Mouse (Mus musculus): ENCODE measurements around the gene Ephb4.

DNA sequence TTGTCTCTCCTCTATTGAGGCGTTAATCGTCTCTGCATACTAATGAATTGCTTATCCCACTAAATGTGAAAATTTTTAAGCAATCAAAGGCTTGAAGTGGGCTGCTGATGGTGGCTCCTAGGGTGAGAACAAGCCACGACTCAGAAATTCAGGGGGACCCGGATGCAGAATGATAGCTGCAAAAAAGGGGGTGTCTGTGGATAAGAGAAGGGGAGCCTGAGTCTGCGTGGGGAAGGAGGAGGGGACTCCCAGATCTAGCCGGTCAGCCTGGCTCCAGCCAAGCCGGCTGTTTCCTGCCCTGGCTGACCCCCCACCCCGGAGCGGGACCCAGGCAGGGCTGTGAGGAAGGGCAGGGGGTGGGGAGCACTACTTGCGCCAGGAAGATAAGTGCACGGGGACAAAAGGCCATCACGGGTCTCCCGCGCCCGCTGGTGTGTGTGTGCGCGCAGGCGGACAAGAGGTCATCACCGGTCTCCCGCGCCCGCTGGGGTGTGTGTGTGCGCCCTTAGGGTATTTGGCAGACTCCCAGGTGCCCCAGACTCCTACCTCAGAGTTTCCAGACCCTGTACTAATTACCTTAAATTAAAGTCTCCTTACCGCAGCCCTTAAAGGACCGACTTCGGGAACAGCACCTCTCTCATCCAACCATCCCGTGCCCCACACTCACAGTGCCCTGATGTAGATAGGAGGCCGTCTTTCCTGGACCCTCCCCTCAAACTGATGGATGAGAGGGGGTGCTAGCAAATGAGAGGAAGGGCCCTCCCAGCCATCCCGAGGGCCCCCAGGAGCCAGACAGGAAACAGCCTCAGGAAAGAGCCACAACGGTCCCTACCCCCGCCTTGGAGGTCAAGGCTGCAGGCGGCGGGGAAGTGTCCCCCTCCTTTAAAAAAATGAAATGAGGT lies 1.2 kb upstream of the Ephb4 start:
- TF ChIP-seq MAX (IDR thresholded peaks at IDR 0.05; ENCODE audit: low read length) (no peak), POLR2A (IDR thresholded peaks at IDR 0.05; ENCODE audit: control insufficient read depth in 1 of 2, insufficient read depth in 1 of 2, low read depth in 1 of 2, low read length in 2 of 2, poor library complexity in 1 of 2) (no peak), CTCF (IDR thresholded peaks at IDR 0.05 in 2 of 3, conservative IDR thresholded peaks at IDR 0.05 in 1 of 3; ENCODE audit: control insufficient read depth in 1 of 3, insufficient read depth in 1 of 3, low read depth in 2 of 3, low read length in 3 of 3, poor library complexity in 1 of 3, severe bottlenecking in 1 of 3) (no peak), POLR2AphosphoS2 (IDR thresholded peaks at IDR 0.05; ENCODE audit: low read length) (no peak), TAL1 (IDR thresholded peaks at IDR 0.05; ENCODE audit: low read length) (no peak), EP300 (IDR thresholded peaks at IDR 0.05; ENCODE audit: low read depth in 1 of 2, low read length in 2 of 2) (no peak), UBTF (IDR thresholded peaks at IDR 0.05; ENCODE audit: borderline replicate concordance, insufficient read depth, low read depth, low read length) (no peak), JUND (IDR thresholded peaks at IDR 0.05; ENCODE audit: low read depth, low read length) (no peak), ZC3H11A (IDR thresholded peaks at IDR 0.05; ENCODE audit: low read depth, low read length) (no peak), NELFE (IDR thresholded peaks at IDR 0.05; ENCODE audit: low read depth, low read length) (no peak), GATA1 (IDR thresholded peaks at IDR 0.05; ENCODE audit: low read depth, low read length) (no peak), USF1 (IDR thresholded peaks at IDR 0.05; ENCODE audit: low read depth, low read length) (no peak), CHD2 (IDR thresholded peaks at IDR 0.05; ENCODE audit: low read length) (no peak)

Data from MEL (cell line).